Mouse (Mus musculus): ENCODE measurements at regions not wholly inside any gene's neighbourhood (a gene's known extent, or its start where the extent isn't known, plus 50 kb on each side); places are given as distances from the start of the nearest gene placed in this dataset.

DNA sequence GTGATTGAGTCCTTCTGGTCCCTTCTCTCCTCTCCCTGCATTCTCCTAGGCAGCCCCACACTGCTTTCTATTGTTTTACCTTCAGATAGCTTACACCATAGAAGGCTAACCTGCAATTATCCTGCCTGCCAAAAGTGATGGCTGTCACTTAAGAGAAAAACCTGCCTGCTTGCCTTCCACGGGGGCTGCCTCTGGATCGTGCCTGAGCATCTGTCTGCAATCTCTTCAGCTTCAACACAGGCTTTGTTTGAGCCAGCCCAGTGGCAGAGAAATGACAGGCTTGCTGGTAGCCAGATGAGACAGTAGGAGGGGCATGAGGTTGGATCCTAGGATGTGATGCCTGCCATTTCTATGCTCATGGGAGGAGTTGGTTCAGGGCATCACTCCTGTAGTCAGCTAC lies 345.2 kb upstream of the Tshz3 start:
- no peak for DNase-seq (ENCODE audit: low spot score)

DNA sequence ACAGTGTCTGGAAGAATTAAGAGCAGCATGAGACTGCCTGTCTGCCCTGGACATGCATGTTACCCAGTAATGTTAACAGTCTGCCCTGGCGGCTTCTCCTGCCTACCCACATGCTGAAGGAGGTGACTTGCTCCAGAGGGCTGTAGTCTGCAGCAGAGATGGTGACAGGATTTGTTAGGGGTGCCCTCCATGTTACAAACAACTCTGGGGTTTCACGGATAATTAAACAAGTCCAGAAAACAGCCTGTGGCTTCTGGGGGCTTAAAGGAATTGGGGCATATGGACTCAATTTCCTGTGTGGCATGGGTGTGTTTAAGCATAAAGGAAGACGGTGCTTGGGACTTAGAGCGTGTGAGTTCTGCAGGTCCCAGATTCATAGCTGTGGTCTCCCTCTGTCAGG lies 347.3 kb upstream of the Tshz3 start:
- DNase-seq (ENCODE audit: low spot score) = no peak

DNA sequence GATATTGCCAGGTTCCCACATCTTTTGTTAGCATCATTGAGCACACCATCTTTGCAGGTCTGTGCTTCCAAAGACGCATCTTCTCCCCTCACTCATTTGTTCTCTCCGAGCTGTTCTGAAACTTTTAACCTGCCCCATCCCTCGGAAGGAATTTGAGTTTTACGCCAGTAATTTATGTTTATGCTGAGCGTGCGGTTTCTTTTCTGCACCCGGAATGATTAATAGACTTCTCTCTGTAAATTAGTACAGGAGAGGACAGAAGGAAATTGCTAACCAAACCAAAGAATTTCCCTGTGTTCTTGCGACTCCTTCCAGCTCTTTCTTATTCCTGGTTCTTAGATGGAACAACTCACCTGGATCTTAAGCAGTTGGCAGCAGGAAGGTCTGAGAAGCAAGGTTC lies 349.7 kb upstream of the Tshz3 start:
- DNase-seq (ENCODE audit: low spot score) = no peak

- DNase-seq (ENCODE audit: low spot score) = no peak
Observed at GRCm38 (mm10) chr7:36334857-36335256, 363.1 kb upstream of the Tshz3 start.

DNA sequence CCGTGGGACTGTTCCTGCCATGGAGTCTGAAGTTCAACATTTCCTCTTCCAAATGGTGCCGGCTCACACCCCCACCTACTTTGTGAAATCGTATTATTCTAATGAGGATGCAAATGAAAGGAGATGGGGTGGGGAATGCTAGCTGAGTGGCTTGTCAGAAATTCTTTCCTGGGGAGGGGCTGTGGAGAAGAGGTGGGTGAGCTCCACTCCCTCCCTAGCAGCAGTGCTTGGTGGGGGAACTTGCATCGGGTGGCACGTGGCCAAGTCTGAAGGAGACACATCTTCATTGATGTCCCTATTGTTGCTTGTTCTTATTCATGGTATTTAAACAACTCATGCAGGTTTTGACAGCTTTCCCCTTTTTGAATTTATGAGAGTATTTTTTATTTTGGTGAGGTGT lies 363.8 kb upstream of the Tshz3 start:
- no peak for DNase-seq (ENCODE audit: low spot score)

DNA sequence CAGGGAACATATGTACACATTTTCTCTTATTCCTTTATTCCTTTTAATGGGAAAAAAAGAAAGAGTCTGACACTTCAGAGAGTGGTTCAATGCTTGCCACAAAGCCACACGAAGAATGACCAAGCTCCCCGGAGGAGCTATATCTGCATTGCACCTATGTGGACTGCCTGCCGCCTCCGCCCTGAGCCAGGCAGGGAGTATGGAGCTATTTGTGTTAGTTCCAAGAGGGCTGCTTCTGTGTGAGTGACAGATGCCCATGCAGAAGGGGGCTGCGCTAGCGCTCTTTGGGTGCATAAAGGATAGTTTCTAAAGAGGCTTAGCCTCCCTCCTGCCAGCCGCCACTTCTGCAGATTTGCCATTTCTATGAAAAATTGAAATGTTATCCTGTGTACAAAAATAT lies 365.3 kb upstream of the Tshz3 start:
- no peak for DNase-seq (ENCODE audit: low spot score)

DNA sequence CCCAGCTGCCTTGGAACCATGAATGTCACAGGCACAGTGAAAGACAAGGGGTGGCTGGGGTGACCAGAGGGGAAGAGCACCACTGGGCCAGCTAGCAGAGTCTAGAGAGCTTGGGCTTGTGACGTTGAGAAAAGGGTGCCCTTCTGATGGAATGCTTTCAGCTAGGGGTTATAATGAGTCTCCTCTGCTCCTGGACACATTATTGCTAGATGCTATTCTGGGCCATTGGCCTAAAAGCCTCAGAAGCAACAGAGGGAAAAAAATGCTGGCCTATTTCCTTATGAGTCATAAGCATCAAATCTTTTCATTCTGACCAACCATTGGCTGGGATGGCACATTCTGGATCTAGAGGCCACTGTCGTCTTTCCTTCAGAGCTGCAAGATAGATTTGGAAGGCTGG lies 369.8 kb upstream of the Tshz3 start:
- no peak for DNase-seq (ENCODE audit: low spot score)

- DNase-seq (ENCODE audit: low spot score) = no peak
Observed at GRCm38 (mm10) chr7:36324035-36324434, 373.9 kb upstream of the Tshz3 start.

DNA sequence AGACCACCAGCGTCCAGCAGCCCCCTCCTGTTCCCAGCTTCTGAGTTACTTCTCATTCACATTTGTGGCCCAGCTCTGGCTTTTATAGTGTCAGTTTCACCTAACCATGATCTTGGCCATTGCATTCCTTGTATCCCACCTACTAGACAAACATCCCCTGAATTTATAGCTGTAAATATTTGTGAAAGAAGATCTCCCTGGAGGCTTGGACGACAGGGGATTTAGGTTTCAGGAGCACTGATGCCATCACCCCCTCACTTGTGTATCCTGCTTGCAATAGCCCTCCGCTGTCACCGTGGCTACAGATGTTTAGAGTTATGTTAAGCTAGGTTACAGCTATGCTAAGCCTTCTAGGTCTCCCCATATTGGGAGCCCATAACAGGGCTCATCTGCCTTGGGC lies 375.7 kb upstream of the Tshz3 start:
- DNase-seq (ENCODE audit: low spot score) = no peak

DNA sequence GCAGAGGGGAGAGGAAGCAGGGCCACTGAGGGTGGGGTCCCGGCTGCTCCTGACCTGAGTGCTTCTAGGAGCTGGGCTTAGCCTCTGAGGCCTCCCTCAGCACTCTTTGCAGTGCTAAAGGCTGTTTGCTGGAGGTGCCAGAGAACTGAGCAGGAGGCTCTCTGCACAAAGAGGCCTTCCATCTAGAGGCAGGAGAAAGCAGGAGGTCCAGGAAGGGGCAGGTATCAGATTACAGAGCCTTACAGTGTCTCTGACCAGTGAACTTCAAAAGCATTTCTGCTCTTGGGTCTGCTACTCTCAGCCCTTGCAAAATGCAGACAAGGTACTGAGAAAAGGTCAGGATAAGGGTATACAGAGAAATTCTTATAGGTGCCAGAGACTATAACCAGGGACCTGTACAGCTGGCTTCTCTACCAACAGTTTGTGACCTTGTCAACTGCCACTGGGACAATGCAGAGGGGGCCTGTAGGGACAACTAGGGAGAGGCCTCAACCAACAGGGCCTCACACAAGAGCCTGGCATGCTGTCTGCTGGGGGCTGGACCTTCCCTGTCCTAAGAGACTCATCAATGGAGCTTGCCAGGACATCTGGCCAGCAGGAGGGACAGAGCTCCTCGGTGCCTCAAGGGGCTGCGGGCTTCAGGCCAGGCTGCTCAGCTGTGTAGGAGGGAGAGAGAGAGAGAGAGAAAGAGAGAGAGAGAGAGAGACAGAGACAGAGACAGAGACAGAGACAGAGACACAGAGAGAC lies 380.3 kb upstream of the Tshz3 start:
- DNase-seq (ENCODE audit: low spot score) = no peak

- DNase-seq (ENCODE audit: low spot score) = no peak
Observed at GRCm38 (mm10) chr7:36313751-36314150, 384.2 kb upstream of the Tshz3 start.

DNA sequence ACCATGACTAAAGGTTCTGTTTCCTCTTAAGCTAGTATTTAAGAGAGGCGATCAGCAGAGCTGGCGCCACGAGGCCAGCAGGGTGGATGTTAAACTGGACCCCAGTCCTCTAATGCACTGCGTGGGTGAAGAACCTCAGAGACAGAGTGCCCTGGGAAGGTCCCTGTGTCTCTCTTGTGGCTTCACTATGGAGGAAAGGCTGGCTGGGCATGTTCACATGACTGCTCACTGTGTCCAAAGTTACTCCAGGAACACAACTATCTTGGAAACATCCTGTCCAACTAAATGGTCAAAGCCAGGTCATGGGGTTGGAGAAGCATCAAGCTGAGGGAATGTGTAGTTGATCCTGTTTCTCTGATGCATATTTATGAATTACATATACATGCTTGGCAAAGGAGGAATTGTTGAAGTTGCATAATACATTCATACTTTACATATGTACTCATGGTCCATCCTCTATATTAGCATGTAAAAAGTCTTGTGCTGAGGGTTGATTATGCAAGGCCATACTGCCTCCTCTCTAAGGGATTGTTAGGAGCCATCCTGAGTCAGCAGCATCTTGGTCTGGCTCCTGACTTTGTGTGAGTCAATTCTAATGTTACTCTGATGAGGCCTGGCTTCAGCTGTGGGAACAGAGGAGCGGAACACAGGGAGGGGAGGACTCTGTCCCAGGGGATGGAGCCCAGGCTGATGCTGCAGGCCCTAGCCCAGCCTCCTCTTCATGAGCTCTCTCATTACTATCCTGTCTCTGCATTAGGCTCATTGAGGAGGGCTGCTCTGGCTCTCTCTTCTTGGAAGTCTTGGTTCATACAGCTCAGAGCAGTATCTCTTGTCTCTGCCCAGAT lies 387.9 kb upstream of the Tshz3 start:
- no peak for DNase-seq (ENCODE audit: low spot score)

DNA sequence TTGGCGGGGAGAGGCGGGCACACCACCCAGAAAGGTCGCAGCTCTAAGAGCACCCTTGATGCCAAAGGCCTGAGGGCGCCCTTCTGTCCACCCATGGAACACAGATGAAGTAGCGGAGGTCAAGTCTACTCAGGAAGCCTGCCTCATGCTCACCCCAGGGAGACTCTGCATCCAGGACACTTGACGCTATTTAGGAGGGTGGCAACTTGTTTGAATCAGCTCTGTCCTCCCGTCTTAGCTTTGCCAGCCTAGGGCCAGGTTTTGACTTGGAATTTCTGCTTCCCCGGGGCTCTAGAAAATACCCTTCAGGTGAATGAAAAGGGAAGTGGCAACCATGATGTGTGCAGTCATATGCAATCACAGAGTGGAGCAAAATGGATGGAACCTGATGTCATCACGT lies 389.2 kb upstream of the Tshz3 start:
- DNase-seq (ENCODE audit: low spot score) = no peak

DNA sequence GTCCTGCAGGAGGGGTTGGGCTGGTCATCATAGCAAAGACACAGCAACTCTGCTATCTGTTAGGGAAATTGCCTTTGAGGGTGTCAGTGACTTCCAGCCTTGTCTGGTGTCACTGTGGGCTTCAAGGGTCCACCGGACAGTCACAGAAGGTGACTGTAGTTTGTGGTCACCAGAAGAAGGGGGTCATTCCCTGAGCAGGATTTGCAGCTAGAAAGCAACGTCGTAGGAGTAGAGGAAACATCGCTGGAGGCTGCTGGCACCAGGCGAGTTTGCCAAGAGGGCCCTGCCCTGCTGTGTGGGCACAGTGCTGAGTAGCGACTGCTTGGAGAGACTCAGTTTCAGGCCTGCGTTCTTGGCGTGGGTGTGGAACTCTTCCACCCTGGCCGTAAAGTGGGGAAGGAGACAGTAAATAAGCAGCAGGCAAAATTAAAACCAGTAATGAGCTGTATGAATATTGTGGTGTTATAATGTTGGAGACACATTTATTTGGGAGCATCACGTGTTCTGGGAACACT lies 389.8 kb upstream of the Tshz3 start:
- no peak for DNase-seq (ENCODE audit: low spot score)

DNA sequence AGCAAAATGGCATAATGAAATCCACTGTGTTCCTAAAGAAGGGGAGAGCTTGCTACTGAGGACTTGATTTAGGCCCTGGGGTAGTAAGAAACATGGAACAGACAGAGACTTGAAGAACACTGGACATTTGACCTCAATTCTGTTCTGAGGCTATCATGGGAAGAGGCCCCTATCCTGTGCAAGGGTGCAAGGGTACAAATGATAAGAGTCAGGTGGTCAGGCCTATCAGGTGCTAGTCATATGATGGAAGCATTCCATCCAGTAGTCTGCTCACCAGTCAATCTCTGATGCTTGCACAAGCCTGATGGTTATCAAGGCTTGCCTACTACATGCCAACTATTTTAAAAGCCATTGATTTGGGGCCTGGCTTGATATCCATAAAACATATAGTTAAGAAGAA lies 420.6 kb upstream of the Tshz3 start:
- no peak for DNase-seq (ENCODE audit: low spot score)

GRCm38 (mm10) chr7:36268966-36269365 lies 429.0 kb upstream of the Tshz3 start:
- no peak for DNase-seq (ENCODE audit: low spot score)

DNA sequence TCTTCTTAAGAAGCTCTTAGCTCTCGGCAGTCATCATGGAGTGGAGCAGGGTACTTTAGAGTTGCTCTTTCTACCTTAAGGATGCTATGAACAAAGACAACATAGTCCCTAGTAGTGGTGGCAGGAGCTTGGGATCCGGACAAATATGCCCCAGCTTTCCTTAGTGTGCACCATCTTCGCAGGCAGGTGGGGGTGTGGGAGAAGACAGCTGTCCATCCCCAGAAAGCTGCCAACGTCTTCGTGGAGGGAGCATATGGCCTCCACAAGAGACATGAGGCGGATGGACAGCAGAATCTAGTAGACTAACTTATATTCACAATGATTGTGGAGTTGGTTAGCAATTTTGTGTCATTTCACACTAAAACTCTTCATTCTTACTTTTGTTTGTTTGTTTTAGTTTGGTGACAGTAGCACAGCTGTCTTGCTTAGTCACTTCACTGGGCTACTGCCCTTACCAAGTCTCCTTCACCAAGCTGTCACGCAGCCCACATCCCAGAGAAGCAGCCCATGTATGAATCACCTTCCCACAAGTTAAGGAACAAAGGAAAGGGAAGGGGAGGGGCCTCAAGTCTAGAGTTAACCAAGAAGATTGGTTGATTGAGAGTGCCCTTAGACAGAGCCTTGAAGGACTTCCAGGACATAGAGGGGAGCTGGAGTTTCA lies 432.6 kb upstream of the Tshz3 start:
- DNase-seq (ENCODE audit: low spot score) = no peak

GRCm38 (mm10) chr7:36262124-36262710 lies 435.7 kb upstream of the Tshz3 start:
- DNase-seq (ENCODE audit: low spot score) = no peak

- no peak for DNase-seq (ENCODE audit: low spot score)
Observed at GRCm38 (mm10) chr7:36257102-36257501, 440.8 kb upstream of the Tshz3 start.

DNA sequence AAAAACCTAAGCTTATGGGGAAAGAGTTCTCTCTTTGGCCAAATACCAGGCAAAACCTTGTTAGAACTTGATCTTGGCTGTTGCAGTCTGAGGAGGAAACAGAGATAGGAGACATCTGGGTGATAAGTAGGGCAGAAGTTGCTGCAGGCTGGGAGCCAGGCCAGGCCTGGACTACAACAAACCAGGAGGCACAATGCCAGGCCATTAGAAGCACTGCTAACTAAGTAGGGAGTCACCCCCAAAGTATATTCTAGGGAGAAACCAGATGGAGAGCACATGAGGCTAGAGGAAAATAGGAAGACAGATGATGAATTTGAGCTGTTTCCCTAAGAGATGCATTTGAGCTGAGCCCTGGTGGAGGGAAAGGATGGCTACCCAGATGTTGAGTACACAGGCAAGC lies 444.6 kb upstream of the Zfp507 start:
- no peak for DNase-seq (ENCODE audit: low spot score)

DNA sequence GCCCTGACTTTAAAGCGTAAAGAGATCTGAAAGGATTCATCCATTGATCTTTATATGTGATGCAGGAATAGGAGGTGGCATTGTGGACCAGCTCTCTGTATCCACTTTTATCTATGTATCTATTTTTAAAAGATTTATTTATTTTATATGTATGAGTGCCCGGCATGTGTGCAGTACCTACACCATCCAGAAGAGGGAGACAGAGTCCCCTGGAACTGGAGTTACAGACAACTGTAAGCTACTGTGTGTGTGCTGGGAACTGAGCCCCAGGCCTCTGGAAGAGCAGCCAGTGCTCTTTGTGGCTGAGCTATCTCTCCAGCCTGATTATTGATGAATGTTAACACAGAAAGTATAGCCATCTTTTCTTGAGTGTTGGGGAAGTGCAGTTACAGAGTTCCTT lies 433.9 kb upstream of the Zfp507 start:
- no peak for DNase-seq (ENCODE audit: low spot score)

DNA sequence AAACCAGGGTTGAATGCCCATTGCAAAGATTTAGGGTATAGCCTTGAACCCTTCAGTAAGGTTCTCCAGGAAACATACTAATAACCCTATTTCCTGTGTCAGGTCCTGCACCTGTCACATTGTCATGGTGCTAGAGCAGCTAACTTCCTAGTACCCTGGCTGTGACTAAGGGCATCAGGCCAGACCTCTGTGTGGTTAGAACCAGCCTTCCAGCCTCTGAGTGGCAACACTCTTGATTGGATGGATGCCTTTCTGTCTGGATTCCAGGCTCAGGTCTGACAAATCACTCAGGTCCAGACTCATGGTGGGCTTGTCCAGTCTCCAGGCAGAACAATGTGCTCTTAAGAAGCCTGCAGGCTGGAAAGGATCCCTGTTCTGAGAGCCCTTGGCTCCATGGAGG lies 426.2 kb upstream of the Zfp507 start:
- DNase-seq (ENCODE audit: low spot score) = no peak

GRCm38 (mm10) chr7:36224416-36224815 lies 421.6 kb upstream of the Zfp507 start:
- no peak for DNase-seq (ENCODE audit: low spot score)
